Mouse (Mus musculus) liver, embryonic 12.5 days (tissue): ENCODE measurements at regions not wholly inside any gene's neighbourhood (a gene's known extent, or its start where the extent isn't known, plus 50 kb on each side); places are given as distances from the start of the nearest gene placed in this dataset.

ENCODE experiments used
- ATAC-seq: fragments of 200-750 bp; cut with Nextera tagmentation; 2 replicates; pipeline ENCODE4 v1.8.0; 2017; ENCODE audit warnings: moderate number of reproducible peaks, mild to moderate bottlenecking, moderate library complexity
- H3K27ac ChIP-seq: fragments of 300-500 bp; sonication (generic); 2 replicates; pipeline ENCODE4 v1.5.1; 2016; ENCODE audit warnings: mild to moderate bottlenecking
- H3K27me3 ChIP-seq: fragments of 300-500 bp; sonication (generic); replicated peaks from 2 replicates; pipeline ENCODE4 v1.6.1; 2016; ENCODE audit warnings: mild to moderate bottlenecking, moderate library complexity
- H3K36me3 ChIP-seq: fragments of 300-500 bp; sonication (generic); 2 replicates; pipeline ENCODE4 v1.6.1; 2016; ENCODE audit warnings: mild to moderate bottlenecking, moderate library complexity
- H3K4me1 ChIP-seq: fragments of 300-500 bp; sonication (generic); 2 replicates; pipeline ENCODE4 v1.6.1; 2016
- H3K4me2 ChIP-seq: fragments of 300-500 bp; sonication (generic); 2 replicates; pipeline ENCODE4 v1.6.1; 2016; ENCODE audit warnings: mild to moderate bottlenecking, moderate library complexity
- H3K4me3 ChIP-seq: fragments of 300-500 bp; sonication (generic); 2 replicates; pipeline ENCODE4 v1.5.1; 2016; ENCODE audit warnings: mild to moderate bottlenecking, moderate library complexity
- H3K9ac ChIP-seq: fragments of 300-500 bp; sonication (generic); 2 replicates; pipeline ENCODE4 v1.6.1; 2016; ENCODE audit warnings: mild to moderate bottlenecking, moderate library complexity
- H3K9me3 ChIP-seq: fragments of 300-500 bp; sonication (generic); replicated peaks from 2 replicates; pipeline ENCODE4 v1.6.1; 2016; ENCODE audit warnings: mild to moderate bottlenecking, moderate library complexity
- WGBS: fragments of 180-500 bp; shearing (Covaris S2); methylation state at CpG from one replicate; pipeline ENCODE4 v1.1.7; 2016; ENCODE audit not compliant: insufficient replicate concordance; 5-methylcytosine and 5-hydroxymethylcytosine counted together

- no peak for ATAC-seq
- Histone ChIP-seq H3K36me3 (no peaks in the 10 kb centered on the region), H3K4me3 (no peak overlapping the region), H3K4me1 (no peaks in the 10 kb centered on the region), H3K27ac (no peak overlapping the region), H3K9ac (no peak overlapping the region), H3K9me3 (no peaks in the 10 kb centered on the region), H3K27me3 (no peaks in the 10 kb centered on the region), H3K4me2 (no peak overlapping the region)
- 43% methylated on average over 2 of the region's 2 CpGs for WGBS
Measured at GRCm38 (mm10) chr16:15493236-15493635, 176.0 kb downstream of the Gm21897 start.
